Mouse (Mus musculus): ENCODE measurements around the gene Mycs. TPM values are rescaled to one million over a fixed set of nuclear protein-coding genes. Genes with fewer than 3 reads are reported as not detected.

Mycs gene
- polyA plus RNA-seq (2012; rRNA removed), result not detected in 2 replicates

DNA sequence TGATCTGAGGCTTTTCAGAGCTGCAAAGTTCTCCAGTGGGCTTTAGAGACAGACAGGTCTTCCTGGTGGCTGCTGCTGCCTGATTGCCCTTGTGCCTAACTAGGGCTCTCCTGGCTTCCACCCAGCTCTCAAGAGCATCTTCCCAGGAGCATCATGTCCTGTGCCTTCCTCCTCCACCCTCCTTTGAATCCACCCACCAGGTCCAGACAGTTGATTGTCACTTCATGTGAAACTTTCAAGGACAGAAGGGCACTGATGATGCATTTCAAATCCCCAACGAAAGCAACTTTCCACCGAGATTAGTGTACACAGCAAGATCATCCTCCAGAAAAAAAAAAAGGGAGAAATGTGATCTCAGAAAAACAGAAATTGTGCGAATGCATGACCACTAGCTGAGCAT is at the start of gene Mycs:
TSS of gene Mycs (minus strand) at position 101 of the 400 bp plus-strand sequence.
- Histone ChIP-seq H3K27me3 (ENCODE audit: control insufficient read depth, insufficient read depth, low read length) (no peaks in the 10 kb centered on the region), H3K4me1 (replicated peaks; ENCODE audit: control insufficient read depth, insufficient read depth, low read length) (no peaks in the 10 kb centered on the region), H3K4me3 (ENCODE audit: control insufficient read depth, insufficient read depth, low read length) (no peak within 1 kb of the TSS), H3K27ac (ENCODE audit: control insufficient read depth, insufficient read depth, low read length) (no peak within 1 kb of the TSS), H3K36me3 (ENCODE audit: control insufficient read depth, insufficient read depth, low read length) (no peaks in the 10 kb centered on the region)
- TF ChIP-seq POLR2A (IDR thresholded peaks at IDR 0.05; ENCODE audit: control insufficient read depth, extremely low read depth, insufficient read depth, low read length, poor library complexity), result no peak
- TF ChIP-seq CTCF (IDR thresholded peaks at IDR 0.05; ENCODE audit: borderline replicate concordance, control insufficient read depth, extremely low read depth, insufficient read depth, low read length, poor library complexity), result no peak
- DNase-seq, result no peak
- WGBS, result 81% methylated on average over 3 of the region's 3 CpGs

GRCm38 (mm10) chrX:5468022-5468421 is 1.0 kb downstream of the Mycs start:
- Histone ChIP-seq H3K4me1 (replicated peaks; ENCODE audit: control insufficient read depth, insufficient read depth, low read length) (no peaks in the 10 kb centered on the region), H3K27me3 (ENCODE audit: control insufficient read depth, insufficient read depth, low read length) (no peaks in the 10 kb centered on the region), H3K36me3 (ENCODE audit: control insufficient read depth, insufficient read depth, low read length) (no peaks in the 10 kb centered on the region), H3K4me3 (ENCODE audit: control insufficient read depth, insufficient read depth, low read length) (no peak overlapping the region), H3K27ac (ENCODE audit: control insufficient read depth, insufficient read depth, low read length) (no peak overlapping the region)
- TF ChIP-seq POLR2A (IDR thresholded peaks at IDR 0.05; ENCODE audit: control insufficient read depth, extremely low read depth, insufficient read depth, low read length, poor library complexity) (no peak), CTCF (IDR thresholded peaks at IDR 0.05; ENCODE audit: borderline replicate concordance, control insufficient read depth, extremely low read depth, insufficient read depth, low read length, poor library complexity) (no peak)
- no peak for DNase-seq
- 14% methylated on average over 22 of the region's 24 CpGs for WGBS

Other genes starting within 250 kb of the Mycs start
- not detected in 2 replicates for gene Btbd35f7, start 199.8 kb upstream of the Mycs start, polyA plus RNA-seq (2012; rRNA removed)